Mouse (Mus musculus) layer of hippocampus, postnatal 10 days (tissue): Measurements from ENCODE around the gene Polr2g. TPM values are rescaled to one million over a fixed set of nuclear protein-coding genes. Genes with fewer than 3 reads are reported as not detected.
A peak's percentile ranks its signal among the peaks of the same experiment; 100 is the strongest.

Source experiments
- DNase-seq, 2 experiments: peaks; one replicate each; pipeline ENCODE4 v3.0.0; 2021; ENCODE audit warnings: low spot score in 2 of 2
- total RNA-seq, 2 experiments: library from RNA; stranded (reverse); gene quantifications; 2 replicates each; pipeline ENCODE4 v1.2.3; 2021

Polr2g gene
- total RNA-seq, 2 experiments from 2014 or later: 107 to 109 TPM

DNA sequence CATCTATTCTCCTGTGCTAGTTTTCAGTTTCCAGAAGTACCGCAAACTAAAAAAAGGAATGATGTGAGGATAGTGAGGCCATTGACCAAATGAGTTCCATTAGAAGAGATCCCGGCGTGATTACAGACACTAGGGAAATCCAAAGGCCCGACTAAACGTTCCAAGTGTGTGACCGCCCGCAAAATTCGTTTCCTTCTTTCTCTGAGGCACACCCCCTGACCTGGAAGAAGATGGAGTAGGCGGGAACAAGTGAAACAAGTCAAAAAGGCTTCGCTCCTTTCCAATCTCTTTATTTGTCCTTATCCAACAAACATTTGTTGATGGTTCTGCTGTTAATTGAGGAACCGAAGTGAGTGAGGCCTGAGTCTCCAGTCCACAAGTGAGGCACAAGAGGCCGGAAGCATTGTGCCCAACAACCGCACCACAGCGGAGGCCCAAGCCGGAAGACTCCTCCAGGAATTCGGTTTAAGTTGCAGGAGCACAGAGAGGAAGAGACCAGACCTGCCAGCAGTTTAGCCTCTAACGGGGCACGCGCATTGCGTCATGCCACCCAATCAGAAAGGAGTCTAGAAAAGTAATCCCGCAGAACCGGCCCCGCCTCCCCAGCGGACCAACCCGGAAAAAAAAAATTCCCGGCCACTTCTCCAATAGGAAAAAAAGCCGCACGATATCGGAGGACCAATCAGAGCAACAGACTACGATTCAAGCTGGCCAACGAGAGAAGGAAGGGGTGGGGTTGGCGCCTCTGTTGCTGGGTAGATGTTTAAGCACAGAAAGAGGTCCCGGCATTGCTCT lies 20.6 kb upstream of the Polr2g start, which contains the start of gene Ttc9c:
TSS of gene Ttc9c (minus strand) at position 533 of the 795 bp plus-strand sequence.
- peak; percentile 91 to 95 for DNase-seq

DNA sequence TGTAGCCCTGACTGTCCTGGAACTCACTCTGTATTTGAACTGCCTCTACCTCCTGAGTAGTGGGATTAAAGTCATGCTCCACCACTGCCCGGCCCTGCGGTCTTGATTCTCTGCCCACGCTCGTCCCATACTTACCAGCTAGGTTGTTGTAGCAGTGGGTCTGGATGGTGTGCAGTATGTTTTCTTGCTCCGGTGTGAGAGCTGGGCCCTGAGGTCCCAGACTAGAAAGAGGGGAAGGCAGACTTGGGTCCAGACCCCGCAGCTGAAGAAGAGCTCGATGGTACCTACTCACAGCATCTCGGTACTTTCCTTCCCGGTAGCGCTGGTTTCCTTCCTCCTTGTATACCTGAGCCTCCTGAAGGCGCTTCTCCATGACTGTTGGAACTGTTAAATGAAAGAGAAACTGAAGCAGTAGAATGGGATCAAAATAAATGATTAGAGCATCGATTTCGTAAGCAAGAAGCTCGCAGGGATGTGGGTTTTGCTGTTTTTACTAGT lies 20.0 kb upstream of the Polr2g start:
- no peak for DNase-seq

DNA sequence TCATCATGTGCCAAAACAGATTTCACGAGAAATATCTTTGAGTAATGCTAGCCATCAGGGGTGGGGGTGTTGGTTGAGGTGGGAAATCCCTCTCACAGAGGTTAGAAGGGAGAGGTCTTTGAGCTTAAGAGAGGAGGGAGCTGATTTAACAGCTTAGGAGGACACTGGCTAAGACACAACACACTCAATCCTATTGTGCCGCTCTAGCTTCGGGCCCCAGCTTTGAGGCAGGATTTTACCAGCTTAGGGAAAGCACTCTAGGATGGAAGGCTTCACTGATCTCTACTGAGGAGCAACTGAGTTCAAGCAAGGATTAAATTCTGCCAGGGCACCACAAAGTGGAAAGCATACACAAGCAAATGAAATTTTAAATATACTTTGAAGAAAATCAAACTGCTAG lies 18.6 kb upstream of the Polr2g start:
- no peak for DNase-seq

DNA sequence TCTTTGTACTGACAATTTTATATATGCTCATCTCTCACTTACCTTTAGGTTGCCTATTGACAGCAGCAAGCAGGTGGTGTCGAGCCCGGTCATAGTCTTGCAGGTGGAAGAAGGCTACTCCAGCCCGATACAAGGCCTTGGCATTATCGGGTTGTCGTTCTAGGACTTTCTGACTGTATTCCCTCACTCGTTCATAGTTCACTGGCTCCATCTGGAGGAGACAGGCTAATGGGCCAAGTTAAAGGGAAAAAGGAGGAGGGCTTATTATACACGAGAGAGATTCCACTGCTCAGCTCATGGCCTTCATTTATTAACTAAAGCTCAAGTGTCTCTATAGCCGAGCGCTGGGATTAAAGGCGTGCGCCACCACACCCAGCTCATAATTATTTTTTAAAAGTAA lies 17.4 kb upstream of the Polr2g start:
- DNase-seq: no peak

DNA sequence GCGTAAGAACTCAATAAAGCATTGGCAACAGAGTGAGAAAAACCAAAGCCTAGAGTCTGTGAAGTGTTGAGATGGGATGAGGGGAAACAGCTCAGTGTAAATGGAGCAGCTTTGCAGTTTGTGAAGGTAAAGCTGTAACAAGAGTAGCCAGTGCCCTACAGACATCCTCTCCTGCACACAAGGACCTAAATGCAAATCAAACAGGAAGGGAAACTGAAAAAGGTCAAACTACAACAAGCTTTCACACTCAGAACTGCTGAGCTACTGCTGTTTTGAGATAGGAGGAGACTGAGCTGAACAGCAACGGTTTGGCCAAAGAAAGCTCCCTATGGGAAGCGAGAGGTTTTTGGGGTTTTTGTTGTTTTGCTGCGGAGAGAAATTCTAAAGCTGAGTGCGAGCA lies 8.4 kb upstream of the Polr2g start:
- no peak for DNase-seq

DNA sequence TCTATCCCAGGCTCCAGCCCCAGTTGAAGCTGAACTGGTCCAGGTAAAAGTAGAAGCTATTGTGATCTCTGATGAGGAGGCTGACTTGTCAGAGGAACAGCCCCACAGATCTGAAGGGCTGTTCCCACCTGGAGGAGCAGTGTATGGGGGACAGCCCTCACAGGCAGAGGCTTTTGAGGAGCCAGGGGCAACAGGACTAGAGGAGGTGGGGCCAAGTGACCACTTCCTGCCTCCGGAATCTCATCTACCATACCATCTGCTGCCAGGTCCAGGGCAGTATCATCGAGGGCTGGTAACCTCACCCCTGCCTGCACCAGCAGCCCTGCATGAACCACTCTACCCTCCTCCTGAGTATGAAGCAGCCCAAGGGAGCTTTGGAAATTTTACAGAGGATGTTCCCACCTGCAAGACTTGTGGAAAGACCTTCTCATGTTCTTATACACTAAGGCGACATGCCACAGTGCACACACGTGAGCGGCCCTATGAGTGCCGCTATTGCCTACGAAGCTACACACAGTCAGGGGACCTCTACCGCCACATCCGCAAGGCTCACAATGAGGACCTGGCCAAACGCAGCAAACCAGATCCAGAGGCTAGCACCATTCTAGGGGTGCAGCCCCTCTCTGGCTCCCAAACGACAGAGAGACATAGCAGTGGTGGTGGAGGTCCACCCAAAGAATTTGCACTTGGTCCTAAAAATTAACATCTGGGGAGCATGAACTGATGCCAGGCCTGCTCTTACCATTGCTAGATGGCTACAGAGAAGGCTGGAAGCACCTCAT lies 5.7 kb upstream of the Polr2g start:
- DNase-seq: no peak

DNA sequence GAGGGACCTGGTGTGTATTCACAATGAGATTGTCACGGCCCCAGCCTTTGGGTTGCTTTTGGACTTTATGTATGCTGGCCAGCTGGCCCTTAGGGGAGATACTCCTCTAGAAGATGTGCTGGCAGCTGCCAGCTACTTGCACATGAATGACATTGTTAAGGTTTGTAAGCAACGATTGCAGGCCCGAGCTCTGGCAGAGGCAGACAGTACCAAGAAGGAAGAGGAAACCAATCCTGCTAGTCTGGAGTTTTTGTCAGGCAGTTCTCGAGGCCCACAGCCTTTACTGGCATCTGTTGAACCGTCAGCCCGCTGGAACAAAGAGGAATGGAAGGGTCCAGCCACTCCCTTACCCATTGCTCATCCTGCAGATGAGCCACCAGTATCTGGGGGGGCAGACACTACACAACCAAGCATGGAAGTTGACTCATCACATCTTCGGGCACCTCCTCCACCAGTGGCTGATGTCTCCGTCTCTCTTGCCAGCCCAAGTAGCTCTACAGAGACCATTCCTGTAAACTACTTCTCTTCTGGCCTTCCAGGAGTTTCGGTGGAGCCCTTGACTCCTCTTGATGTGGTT lies 4.9 kb upstream of the Polr2g start:
- DNase-seq: no peak

DNA sequence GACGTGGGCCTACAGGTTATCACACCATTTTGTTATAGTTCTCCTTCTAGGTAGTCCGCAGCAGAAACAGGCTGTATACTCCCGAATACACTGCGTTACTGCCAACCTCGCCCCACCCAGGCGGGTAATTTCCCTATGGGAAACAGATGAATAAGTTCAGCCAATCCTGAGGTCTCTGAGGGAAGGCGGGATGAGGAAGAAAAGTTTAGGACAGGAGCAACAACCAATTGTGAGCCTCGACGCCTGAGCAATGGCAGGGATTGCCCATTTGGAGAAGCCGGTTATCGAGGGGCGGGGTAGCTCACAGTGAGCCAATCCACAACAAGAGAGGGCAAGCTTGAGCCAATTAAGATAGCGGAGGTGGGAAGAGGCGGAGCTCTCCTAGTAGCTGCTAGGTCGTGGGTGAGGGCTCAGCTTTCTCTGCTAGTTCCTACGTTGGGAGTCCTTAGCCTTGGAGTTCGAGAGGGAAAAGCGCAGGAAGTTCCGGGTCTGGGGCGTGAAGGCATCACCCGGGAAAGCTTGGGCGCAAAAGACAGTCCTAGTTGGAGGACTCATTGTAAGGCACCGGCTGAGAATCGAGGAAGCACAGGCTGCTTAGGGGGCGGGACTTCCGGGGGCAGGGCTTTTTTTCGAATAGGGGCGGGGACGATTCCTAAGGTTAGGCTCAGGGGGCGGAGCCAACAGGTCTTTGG lies 3.9 kb upstream of the Polr2g start, which contains the start of gene Zbtb3:
TSS of gene Zbtb3 (plus strand) at position 426 of the 692 bp plus-strand sequence.
- peak; percentile 90 for DNase-seq

DNA sequence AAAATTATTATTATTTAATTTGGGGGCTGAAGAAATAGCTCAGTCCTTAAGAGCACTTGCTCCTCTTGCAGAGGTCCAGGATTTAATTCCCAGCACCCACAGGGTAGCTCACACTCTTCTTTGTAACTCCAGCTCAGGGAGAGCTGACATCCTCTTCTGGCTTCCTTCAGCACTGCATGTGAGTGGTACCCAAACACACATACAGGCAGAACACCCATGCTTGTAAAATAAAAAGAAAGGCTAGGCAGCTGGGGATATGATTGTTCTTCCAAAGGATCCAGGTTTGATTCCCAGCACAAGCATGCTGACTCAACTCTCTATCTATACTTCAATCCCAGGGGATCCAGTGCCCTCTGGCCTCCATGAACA lies 554 bp upstream of the Polr2g start:
- no peak for DNase-seq

DNA sequence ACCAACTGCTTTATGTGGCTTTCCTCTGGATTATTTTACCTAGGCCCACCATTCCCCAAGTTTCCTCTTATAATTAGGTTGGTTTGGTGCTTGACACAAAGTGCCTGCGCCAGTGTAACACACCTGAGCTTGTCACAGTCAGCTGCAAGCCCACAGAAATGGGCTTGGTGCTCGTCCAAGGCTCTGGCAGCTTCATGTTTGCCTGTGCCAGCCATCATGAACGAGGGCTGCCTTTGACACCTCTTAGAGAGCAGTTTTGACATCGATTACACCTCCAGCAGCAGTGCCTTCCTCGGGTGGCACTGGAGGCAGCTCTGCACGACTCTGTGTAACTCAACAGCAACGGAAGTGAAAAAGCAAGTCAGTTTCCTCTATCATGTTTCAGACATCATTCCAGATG lies 8.2 kb downstream of the Polr2g start:
- peak in 1 of 2 experiments; percentile 37 for DNase-seq

DNA sequence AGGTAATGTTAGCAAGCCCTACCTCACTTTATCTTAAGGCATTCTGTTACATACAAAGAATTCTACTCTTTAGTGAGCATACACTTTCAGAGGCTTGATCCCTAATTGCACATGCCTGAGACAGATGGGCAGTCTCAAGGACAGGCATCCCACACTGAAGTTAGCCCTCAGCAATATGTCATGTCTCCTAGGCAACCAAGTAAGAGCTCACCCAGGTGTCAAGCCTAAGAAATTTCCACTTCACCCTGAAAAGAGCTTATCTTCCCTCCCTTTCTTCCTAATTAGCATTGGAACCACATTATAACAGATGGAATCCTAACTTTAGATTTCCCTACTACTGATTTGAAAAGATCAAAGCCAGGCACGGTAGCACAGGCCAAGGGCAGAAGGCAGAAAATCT lies 9.2 kb downstream of the Polr2g start:
- no peak for DNase-seq

DNA sequence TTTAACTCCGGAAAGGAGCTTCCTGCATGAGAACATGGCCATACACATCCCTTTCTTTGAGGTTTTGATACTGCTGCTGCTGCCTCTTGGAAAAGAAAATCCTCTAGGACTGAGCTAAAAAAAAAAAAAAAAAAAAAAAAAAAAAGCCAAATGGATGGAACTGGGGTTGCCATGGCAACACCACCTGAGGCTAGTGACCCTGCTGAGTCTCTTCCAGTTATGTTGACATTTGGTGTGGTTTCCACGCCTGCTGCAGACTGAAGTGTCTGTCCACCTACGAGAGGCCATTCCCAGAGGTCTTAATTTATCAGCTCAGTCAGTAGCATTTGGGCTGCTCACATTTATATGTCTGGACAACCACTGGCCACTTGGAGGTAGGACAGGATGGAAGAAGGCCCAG lies 9.9 kb downstream of the Polr2g start:
- no peak for DNase-seq

DNA sequence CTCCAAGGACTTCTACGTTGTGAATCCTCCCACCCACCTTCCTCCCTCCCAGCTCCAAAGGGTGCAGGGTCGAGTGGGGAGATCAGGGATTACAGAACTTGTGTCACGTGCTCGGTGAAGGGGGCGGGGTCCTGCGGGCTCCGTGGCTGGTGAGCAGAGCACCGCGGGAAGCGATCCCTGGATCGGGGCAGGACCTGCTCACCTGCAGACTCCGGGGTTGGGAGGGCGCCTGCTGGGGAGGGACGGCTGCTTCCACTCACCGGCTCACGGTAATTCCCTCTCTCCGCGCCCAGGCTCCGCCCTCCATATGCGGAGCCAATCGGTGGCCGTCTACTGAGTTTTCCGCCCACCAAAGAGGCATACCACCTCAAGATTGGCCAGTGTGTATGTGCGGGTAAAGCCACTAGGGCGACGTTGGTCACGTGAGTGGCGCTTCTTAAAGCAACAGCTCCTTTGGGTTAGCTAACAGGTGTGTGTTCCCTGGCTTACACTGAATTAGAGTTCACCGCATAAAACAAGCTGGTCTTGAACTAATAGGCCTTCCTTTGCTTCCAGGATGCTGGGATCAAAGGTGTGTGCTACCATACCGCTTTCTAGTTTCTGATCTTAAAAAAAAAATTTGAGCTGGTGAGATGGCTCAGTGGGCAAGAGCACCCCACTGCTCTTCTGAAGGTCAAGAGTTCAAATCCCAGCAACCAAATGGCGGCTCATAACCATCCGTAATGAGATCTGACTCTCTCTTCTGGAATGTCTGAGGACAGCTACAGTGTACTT lies 12.2 kb downstream of the Polr2g start, which contains the start of gene Taf6l:
TSS of gene Taf6l (minus strand) at position 410 of the 774 bp plus-strand sequence.
- DNase-seq: peak; percentile 83 to 87

DNA sequence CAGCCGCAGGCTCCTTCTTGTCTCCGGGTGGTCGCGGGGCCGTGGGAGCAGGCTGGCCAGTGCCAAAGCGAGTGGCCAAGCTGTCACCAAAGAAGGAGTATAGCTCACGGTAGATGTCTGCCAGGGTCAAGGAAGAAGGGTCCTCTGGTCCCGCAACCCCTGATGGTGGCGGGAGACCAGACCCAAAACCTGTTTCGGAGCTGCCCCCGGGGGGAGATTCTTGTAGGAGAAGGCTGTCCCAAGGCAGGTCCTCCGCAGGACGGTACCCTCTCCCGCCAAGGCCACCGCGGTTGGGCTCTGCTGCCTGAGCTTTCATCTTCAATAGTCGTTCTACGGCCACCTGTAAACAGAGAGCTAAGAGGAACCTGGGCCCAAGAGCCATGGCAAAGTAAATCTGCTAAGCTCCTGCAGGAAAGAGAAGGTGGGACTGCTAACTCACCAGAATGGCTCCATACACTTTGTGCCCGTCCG lies 23.4 kb downstream of the Polr2g start:
- DNase-seq: no peak

DNA sequence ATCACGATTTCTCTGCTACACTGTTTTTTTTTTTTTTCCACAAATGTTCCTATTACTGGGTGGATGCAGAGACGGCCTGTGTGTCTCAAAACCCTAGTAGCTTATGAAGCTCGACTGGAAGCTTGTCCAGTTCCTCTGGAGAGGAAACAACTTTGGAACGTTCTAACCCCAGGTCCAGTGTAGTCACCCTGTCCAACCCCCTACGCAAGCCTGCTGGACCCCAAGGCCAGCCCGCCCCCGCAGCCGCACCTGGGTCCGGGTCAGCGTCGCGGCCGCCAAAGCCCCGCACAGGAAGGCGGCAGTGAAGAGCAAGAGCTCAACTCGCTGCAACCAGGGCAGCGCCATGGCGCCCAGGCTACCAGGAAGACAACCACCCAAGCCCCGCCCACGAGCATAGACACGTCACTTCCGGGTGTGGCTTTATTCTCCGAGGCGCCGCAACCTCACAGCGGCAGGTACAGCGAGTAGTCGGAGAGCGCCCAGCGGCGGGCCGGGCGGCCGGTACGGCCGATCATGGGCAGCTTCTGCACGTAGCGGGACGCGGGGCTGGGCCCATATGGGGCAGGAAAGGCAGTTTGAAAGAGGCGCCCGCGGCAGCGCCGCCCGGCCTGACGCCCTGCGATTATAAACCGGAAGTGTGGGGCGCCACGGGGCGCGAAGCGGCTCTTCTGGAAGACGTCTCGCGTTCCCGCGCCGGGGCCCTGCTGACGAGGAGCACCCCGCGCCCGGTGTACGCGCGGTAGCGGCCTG lies 24.1 kb downstream of the Polr2g start, which contains the start of gene Tmem179b:
TSS of gene Tmem179b (minus strand) at position 382 of the 750 bp plus-strand sequence.
- peak; percentile 98 for DNase-seq

DNA sequence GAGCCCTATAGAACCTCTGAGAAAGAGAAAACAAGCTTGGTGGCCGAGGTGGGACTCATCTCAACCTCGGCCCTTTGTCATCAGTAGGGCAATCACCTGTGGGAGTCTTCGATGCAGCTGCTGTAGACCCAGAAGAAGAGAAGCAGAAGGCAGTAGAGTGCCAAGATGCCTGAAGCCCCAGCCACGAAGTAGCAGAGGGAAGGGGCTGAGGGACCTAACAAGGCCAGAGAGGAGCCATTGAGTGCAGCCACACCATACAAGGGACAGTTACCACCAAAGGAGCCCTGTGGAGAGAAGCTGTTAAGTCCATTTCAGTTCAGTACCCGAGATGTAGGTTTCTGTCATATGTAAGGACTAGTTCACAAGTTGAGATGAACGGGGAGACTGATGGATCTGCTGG lies 25.0 kb downstream of the Polr2g start:
- DNase-seq: no peak

DNA sequence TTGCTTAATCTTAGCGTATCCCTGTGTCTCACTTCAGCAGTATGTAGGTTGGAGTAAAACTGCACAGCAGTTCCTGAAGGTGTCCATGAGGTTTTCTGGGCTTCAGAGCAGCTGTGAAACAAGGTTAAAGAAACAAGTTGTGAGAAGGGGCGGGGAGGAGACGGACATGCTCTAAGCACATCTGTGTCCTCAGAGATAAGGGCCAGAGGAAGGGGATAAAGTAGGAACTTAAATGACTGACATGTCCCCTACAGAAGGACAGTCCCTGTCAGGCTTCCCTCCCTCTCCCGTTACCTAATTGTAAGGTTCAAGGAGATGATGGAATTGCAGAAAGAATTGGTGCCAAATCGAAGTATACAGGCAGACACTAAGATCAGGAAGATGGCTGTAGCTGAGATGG lies 25.4 kb downstream of the Polr2g start:
- no peak for DNase-seq

DNA sequence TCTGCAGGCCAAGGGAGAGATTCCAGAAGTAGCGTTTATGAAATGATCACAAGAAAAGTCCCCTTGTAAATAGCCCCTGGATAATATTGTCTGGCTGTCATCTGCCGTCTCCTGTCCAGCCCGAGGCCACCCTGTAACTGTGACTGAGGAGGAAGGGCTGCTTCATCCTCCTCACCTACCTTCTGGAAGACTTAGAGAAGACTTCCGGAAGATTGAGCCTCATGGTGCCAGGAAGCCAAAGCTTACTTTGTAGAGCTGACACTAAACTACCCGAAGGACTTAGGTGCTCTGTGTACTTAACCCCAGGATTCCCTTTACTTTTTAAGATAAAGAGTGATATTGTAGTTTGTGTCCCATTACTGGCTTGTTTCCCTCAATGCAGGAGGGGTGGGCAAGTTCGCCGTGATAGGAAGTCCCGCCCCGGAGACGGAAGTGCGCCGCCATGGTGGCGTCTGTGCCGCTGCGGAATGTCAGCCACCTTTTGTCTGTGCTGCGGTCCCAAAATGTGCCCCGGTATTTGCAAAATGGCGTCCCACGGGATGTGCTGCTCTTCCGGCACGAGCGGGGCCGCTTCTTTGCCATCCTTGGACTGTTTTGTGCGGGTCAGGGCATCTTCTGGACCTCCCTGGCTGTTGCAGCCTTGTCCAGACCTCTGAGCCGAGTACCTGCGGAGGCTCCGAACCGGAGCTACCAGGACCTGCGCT lies 27.7 kb downstream of the Polr2g start, which contains the start of gene Tmem223:
TSS of gene Tmem223 (plus strand) at position 430 of the 704 bp plus-strand sequence.
- peak; percentile 81 to 84 for DNase-seq

DNA sequence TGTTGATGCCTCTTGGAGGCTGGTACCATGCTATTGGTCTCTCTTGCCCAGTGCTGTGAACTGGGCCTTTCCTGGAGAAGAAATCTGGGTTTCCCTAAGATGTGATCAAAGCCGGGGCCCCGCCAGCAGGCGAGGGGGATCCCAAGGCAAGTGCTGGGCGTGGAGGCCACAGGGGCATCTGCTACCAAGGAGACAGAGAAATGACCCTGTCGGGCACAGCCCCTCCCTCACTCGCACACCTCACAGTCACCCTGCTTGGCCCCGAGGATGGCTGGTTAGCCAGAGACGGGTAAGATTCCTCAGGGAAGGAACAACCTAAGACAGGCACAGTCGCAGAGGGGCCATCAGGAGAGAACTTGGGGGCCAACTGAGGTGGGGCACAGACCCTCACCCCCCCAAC lies 32.8 kb downstream of the Polr2g start:
- no peak for DNase-seq
